Mouse (Mus musculus) MEL (cell line): ENCODE data around the gene Grip1.

Experiments
- CTCF ChIP-seq, 3 experiments: IDR thresholded peaks in 2 of 3; conservative IDR thresholded peaks in 1 of 3; 2 replicates each; pipeline ENCODE4 v1.5.1; 2011 to 2012; ENCODE audit warnings: low read length in 3 of 3, low read depth in 2 of 3, mild to moderate bottlenecking in 2 of 3, improper control_type of control experiment in 1 of 3, inconsistent platforms in 1 of 3, mixed read lengths in 1 of 3, moderate library complexity in 1 of 3; ENCODE audit not compliant: control insufficient read depth in 1 of 3, insufficient read depth in 1 of 3, poor library complexity in 1 of 3, severe bottlenecking in 1 of 3
- EP300 ChIP-seq, 2 experiments: IDR thresholded peaks; 2 replicates each; pipeline ENCODE4 v1.6.1; 2011; ENCODE audit warnings: improper control_type of control experiment in 2 of 2, low read length in 2 of 2, low read depth in 1 of 2, mild to moderate bottlenecking in 1 of 2
- ETS1 ChIP-seq: IDR thresholded peaks from 2 replicates; pipeline ENCODE4 v1.6.1; 2012; ENCODE audit warnings: low read depth, mild to moderate bottlenecking, inconsistent platforms, low read length, improper control_type of control experiment, moderate library complexity
- MAFK ChIP-seq: IDR thresholded peaks from 2 replicates; pipeline ENCODE4 v1.6.1; 2011; ENCODE audit warnings: low read depth, mild to moderate bottlenecking, low read length, improper control_type of control experiment, borderline replicate concordance
- NELFE ChIP-seq: IDR thresholded peaks from 2 replicates; pipeline ENCODE4 v1.6.1; 2011; ENCODE audit warnings: low read depth, low read length, improper control_type of control experiment
- POLR2A ChIP-seq, 2 experiments: IDR thresholded peaks; 2 replicates each; pipeline ENCODE4 v1.6.1; 2011 to 2012; ENCODE audit warnings: low read length in 2 of 2, mild to moderate bottlenecking in 2 of 2, control low read depth in 1 of 2, improper control_type of control experiment in 1 of 2, low read depth in 1 of 2, moderate library complexity in 1 of 2; ENCODE audit not compliant: control insufficient read depth in 1 of 2, insufficient read depth in 1 of 2, poor library complexity in 1 of 2
- RAD21 ChIP-seq: IDR thresholded peaks from 2 replicates; pipeline ENCODE4 v1.6.1; 2011; ENCODE audit warnings: mild to moderate bottlenecking, low read depth, low read length, improper control_type of control experiment
- TAL1 ChIP-seq: IDR thresholded peaks from 2 replicates; pipeline ENCODE4 v1.6.1; 2012; ENCODE audit warnings: mild to moderate bottlenecking, inconsistent platforms, low read length, moderate library complexity, mixed read lengths
- ZC3H11A ChIP-seq: IDR thresholded peaks from 2 replicates; pipeline ENCODE4 v1.6.1; 2012; ENCODE audit warnings: low read depth, mild to moderate bottlenecking, inconsistent platforms, low read length, improper control_type of control experiment
- ZNF384 ChIP-seq: IDR thresholded peaks from 2 replicates; pipeline ENCODE4 v1.6.1; 2012; ENCODE audit warnings: low read depth, mild to moderate bottlenecking, inconsistent platforms, low read length, improper control_type of control experiment

DNA sequence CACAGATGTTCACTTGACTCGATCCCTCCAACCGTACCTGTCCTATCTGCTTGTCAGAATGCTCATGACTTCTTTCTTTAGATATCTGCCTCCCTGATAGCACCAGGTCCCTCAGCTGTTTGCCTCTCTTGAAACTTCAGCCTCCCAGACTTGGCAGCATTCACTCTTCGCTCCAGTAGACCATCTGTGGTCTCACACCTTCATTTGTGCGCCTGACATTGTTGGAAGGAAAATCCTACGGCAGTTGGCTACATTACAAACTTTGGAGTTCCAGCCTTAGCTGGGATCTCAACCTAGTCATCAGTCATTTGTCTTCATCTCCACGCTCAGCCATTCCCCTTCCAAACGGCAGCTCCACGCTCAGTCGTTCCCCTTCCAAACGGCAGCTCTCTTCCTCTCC is 253.4 kb downstream of the Grip1 start:
- TF ChIP-seq ZC3H11A: no peak
- TF ChIP-seq ZNF384: no peak
- TF ChIP-seq EP300 (IDR thresholded peaks at IDR 0.05; ENCODE audit: low read depth in 1 of 2, low read length in 2 of 2): no peak
- TF ChIP-seq MAFK: no peak
- TF ChIP-seq POLR2A (IDR thresholded peaks at IDR 0.05; ENCODE audit: control insufficient read depth in 1 of 2, insufficient read depth in 1 of 2, low read depth in 1 of 2, low read length in 2 of 2, poor library complexity in 1 of 2): no peak
- no peak for TF ChIP-seq NELFE
- TF ChIP-seq ETS1: no peak
- no peak for TF ChIP-seq TAL1
- no peak for TF ChIP-seq CTCF (IDR thresholded peaks at IDR 0.05 in 2 of 3, conservative IDR thresholded peaks at IDR 0.05 in 1 of 3; ENCODE audit: control insufficient read depth in 1 of 3, insufficient read depth in 1 of 3, low read depth in 2 of 3, low read length in 3 of 3, poor library complexity in 1 of 3, severe bottlenecking in 1 of 3)
- no peak for TF ChIP-seq RAD21
